Mouse (Mus musculus) liver, adult 2 months (tissue): Measurements from ENCODE around the gene Fam240a.

Source experiments
- CTCF ChIP-seq: fragments of 200-500 bp; IDR thresholded peaks from 2 replicates; pipeline ENCODE4 v1.5.1; 2011; ENCODE audit warnings: low read depth, low read length, control low read depth
- POLR2A ChIP-seq: fragments of 200-500 bp; IDR thresholded peaks from 2 replicates; pipeline ENCODE4 v1.6.1; 2011; ENCODE audit warnings: low read length, control low read depth; ENCODE audit not compliant: insufficient read depth; ENCODE audit errors: extremely low read depth

GRCm38 (mm10) chr9:110915466-110915865 lies 1.2 kb downstream of the Fam240a start:
- no peak for TF ChIP-seq POLR2A
- no peak for TF ChIP-seq CTCF
